Mouse (Mus musculus): ENCODE data around the gene Fstl1. TPM values are rescaled to one million over a fixed set of nuclear protein-coding genes. Genes with fewer than 3 reads are reported as not detected.

Gene Fstl1
- total and polyA plus RNA-seq, 3 experiments, result 0.08 to 0.35 TPM; not detected in 1

DNA sequence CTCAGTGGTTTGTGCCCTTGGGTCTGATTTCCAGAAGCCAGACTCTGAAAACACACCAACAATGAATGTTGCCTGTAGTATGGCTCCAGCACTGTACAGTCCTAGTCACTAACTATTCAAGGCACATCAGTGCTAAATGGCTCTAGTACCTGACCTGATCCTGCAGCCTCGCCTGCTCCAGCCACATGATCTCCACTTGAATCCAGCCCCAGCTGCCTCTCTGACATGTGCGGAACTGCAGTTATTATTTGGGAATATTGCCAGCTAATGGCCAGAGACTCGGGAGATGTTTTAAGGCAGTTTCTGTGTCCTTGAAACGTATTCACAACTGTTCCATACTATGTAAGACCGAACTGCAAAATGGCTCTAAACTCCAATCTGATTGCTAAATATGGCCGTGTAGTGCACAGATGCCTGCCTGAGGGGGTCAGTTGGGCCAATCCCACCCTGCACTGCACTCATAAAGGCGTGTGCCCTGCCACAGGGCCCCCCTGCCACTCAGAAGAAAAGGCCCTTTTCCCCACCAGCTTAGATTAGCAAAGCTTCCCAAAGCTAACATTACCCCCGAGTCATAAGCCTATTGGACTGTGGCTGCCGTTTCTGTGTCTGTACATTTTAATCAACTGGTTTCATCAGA, 11.0 kb downstream of the Fstl1 start:
- no peak for TF ChIP-seq E2F4 (IDR thresholded peaks at IDR 0.05; ENCODE audit: borderline replicate concordance, low read depth, low read length)
- no peak for TF ChIP-seq CTCF (IDR thresholded peaks at IDR 0.05 in 2 of 3, conservative IDR thresholded peaks at IDR 0.05 in 1 of 3; ENCODE audit: control insufficient read depth in 1 of 3, insufficient read depth in 1 of 3, low read depth in 2 of 3, low read length in 3 of 3, poor library complexity in 1 of 3, severe bottlenecking in 1 of 3)
- no peak for TF ChIP-seq MYC (IDR thresholded peaks at IDR 0.05; ENCODE audit: low read depth, low read length)
- no peak for TF ChIP-seq ETS1 (IDR thresholded peaks at IDR 0.05; ENCODE audit: low read depth, low read length)
- TF ChIP-seq POLR2AphosphoS5 (IDR thresholded peaks at IDR 0.05; ENCODE audit: borderline replicate concordance, low read depth, low read length), result no peak
- Histone ChIP-seq H3K27ac (ENCODE audit: control insufficient read depth, low read depth, low read length) (no peak overlapping the region), H3K27me3 (ENCODE audit: control insufficient read depth in 1 of 2, insufficient read depth in 2 of 2, low read length in 2 of 2) (no peaks in the 10 kb centered on the region; a peak in 2 of 4 replicates), H3K4me3 (ENCODE audit: control insufficient read depth in 1 of 2, insufficient read depth in 1 of 2, low read depth in 2 of 2, low read length in 2 of 2) (no peak overlapping the region), H3K9ac (ENCODE audit: control insufficient read depth, low read depth, low read length, poor library complexity, severe bottlenecking) (no peak overlapping the region), H3K79me2 (ENCODE audit: control insufficient read depth, insufficient read depth, low read length, poor library complexity) (no peaks in the 10 kb centered on the region), H3K36me3 (ENCODE audit: control insufficient read depth in 1 of 2, insufficient read depth in 2 of 2, low read length in 2 of 2) (no peaks in the 10 kb centered on the region), H3K9me3 (replicated peaks; ENCODE audit: insufficient read depth, low read length) (no peaks in the 10 kb centered on the region), H3K4me1 (ENCODE audit: control insufficient read depth in 1 of 2, insufficient read depth in 2 of 2, low read length in 2 of 2) (no peaks in the 10 kb centered on the region)
- no peak for DNase-seq (ENCODE audit: low read depth, low spot score)

DNA sequence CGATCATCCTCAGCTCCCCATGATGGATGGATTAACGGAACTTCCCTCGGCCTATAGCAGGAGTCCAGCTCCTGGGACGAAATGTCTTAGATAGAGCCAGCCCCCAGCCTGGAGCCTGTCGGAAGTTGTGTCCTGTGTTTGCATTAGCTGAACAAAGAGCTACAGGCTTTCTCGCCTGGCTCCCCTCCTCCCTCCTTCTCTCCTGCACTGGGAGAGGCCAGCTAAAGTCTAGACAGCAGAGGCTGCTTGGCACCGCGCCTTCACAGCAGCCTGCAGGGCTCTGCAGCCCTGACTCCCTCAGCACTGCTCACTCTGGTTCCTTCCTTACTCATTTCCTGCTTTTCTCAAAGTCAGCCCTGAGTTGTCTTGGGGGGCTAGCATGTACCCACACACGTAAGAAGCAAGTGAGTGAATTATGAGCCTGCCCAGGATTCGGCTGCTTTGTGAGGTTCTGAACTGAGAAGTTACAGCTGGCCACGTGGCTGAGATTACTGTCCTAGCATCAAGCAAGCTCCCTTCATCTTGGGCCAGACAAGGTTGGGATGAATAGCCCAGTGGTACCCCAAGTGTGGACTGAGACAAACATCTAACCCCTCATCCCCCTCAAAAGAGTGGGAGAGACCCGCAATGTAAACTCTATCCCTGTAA, 11.8 kb downstream of the Fstl1 start:
- H3K27me3 ChIP-seq (ENCODE audit: control insufficient read depth in 1 of 2, insufficient read depth in 2 of 2, low read length in 2 of 2), result no peaks in the 10 kb centered on the region; a peak in 2 of 4 replicates
- H3K4me1 ChIP-seq (ENCODE audit: control insufficient read depth in 1 of 2, insufficient read depth in 2 of 2, low read length in 2 of 2), result no peaks in the 10 kb centered on the region
- no peaks in the 10 kb centered on the region for H3K79me2 ChIP-seq (ENCODE audit: control insufficient read depth, insufficient read depth, low read length, poor library complexity)
- H3K27ac ChIP-seq (ENCODE audit: control insufficient read depth, low read depth, low read length), result no peak overlapping the region
- no peak for DNase-seq (ENCODE audit: low read depth, low spot score)
- no peaks in the 10 kb centered on the region for H3K9me3 ChIP-seq (replicated peaks; ENCODE audit: insufficient read depth, low read length)
- H3K4me3 ChIP-seq (ENCODE audit: control insufficient read depth in 1 of 2, insufficient read depth in 1 of 2, low read depth in 2 of 2, low read length in 2 of 2), result no peak overlapping the region
- H3K9ac ChIP-seq (ENCODE audit: control insufficient read depth, low read depth, low read length, poor library complexity, severe bottlenecking), result no peak overlapping the region
- H3K36me3 ChIP-seq (ENCODE audit: control insufficient read depth in 1 of 2, insufficient read depth in 2 of 2, low read length in 2 of 2), result no peaks in the 10 kb centered on the region
- TF ChIP-seq ZKSCAN1 (IDR thresholded peaks at IDR 0.05; ENCODE audit: low read depth, low read length), result no peak
- no peak for TF ChIP-seq HCFC1 (IDR thresholded peaks at IDR 0.05; ENCODE audit: low read depth, low read length)
- no peak for TF ChIP-seq GATA1 (IDR thresholded peaks at IDR 0.05; ENCODE audit: low read depth, low read length)

DNA sequence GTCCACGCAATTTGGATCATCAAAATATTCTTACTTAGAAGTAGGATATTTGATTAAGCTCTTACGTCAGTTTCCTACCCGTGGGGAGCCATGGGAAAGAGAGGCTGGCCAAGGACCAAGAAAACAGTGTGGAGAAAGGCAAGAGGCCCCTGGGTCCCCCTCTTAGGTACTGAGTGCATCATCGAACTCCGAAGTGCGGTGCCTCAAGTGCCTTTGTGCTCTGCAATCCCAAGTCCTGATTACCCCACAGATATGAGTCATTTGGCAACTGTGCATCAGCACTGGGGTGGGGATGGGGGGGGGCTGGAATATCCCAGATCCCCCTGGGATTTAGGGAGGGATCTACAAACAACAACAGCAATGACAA, 12.3 kb downstream of the Fstl1 start:
- TF ChIP-seq JUND (IDR thresholded peaks at IDR 0.05; ENCODE audit: low read depth, low read length) (no peak), POLR2AphosphoS5 (IDR thresholded peaks at IDR 0.05; ENCODE audit: borderline replicate concordance, low read depth, low read length) (no peak), ZKSCAN1 (IDR thresholded peaks at IDR 0.05; ENCODE audit: low read depth, low read length) (no peak), HCFC1 (IDR thresholded peaks at IDR 0.05; ENCODE audit: low read depth, low read length) (no peak), ZNF384 (IDR thresholded peaks at IDR 0.05; ENCODE audit: low read depth, low read length) (no peak), TAL1 (IDR thresholded peaks at IDR 0.05; ENCODE audit: low read length) (no peak), BHLHE40 (IDR thresholded peaks at IDR 0.05; ENCODE audit: borderline replicate concordance, low read depth, low read length) (no peak), MAX (IDR thresholded peaks at IDR 0.05; ENCODE audit: low read length) (no peak), MXI1 (IDR thresholded peaks at IDR 0.05; ENCODE audit: low read depth, low read length) (no peak), TBP (IDR thresholded peaks at IDR 0.05; ENCODE audit: low read depth, low read length) (no peak), POLR2A (IDR thresholded peaks at IDR 0.05; ENCODE audit: control insufficient read depth in 1 of 2, insufficient read depth in 1 of 2, low read depth in 1 of 2, low read length in 2 of 2, poor library complexity in 1 of 2) (no peak), USF1 (IDR thresholded peaks at IDR 0.05; ENCODE audit: low read depth, low read length) (no peak), ELF1 (IDR thresholded peaks at IDR 0.05; ENCODE audit: low read depth, low read length) (no peak), NRF1 (IDR thresholded peaks at IDR 0.05; ENCODE audit: insufficient read depth, low read depth, low read length, poor library complexity, severe bottlenecking) (no peak)
- H3K27me3 ChIP-seq (ENCODE audit: control insufficient read depth in 1 of 2, insufficient read depth in 2 of 2, low read length in 2 of 2), result no peaks in the 10 kb centered on the region; a peak in 2 of 4 replicates
- H3K9me3 ChIP-seq (replicated peaks; ENCODE audit: insufficient read depth, low read length), result no peaks in the 10 kb centered on the region
- H3K79me2 ChIP-seq (ENCODE audit: control insufficient read depth, insufficient read depth, low read length, poor library complexity), result no peaks in the 10 kb centered on the region
- no peak overlapping the region for H3K27ac ChIP-seq (ENCODE audit: control insufficient read depth, low read depth, low read length)
- no peak for DNase-seq (ENCODE audit: low read depth, low spot score)
- H3K9ac ChIP-seq (ENCODE audit: control insufficient read depth, low read depth, low read length, poor library complexity, severe bottlenecking), result no peak overlapping the region
- no peaks in the 10 kb centered on the region for H3K36me3 ChIP-seq (ENCODE audit: control insufficient read depth in 1 of 2, insufficient read depth in 2 of 2, low read length in 2 of 2)
- H3K4me3 ChIP-seq (ENCODE audit: control insufficient read depth in 1 of 2, insufficient read depth in 1 of 2, low read depth in 2 of 2, low read length in 2 of 2), result no peak overlapping the region
- no peaks in the 10 kb centered on the region for H3K4me1 ChIP-seq (ENCODE audit: control insufficient read depth in 1 of 2, insufficient read depth in 2 of 2, low read length in 2 of 2)

Data from MEL (cell line).